Mouse (Mus musculus) liver, embryonic 15.5 days (tissue): Measurements from ENCODE around the gene Ehd1. TPM values are rescaled to one million over a fixed set of nuclear protein-coding genes. Genes with fewer than 3 reads are reported as not detected.

ENCODE experiments used
- ATAC-seq: fragments of 200-750 bp; cut with Nextera tagmentation; 2 replicates; pipeline ENCODE4 v1.8.0; 2017; ENCODE audit warnings: moderate number of reproducible peaks, mild to moderate bottlenecking, moderate library complexity; ENCODE audit not compliant: insufficient read depth
- H3K27ac ChIP-seq: fragments of 300-500 bp; sonication (generic); replicated peaks from 2 replicates; pipeline ENCODE4 v1.5.1; 2015; ENCODE audit warnings: mild to moderate bottlenecking, inconsistent platforms
- H3K27me3 ChIP-seq: fragments of 300-500 bp; sonication (generic); 2 replicates; pipeline ENCODE4 v1.6.1; 2015; ENCODE audit warnings: mild to moderate bottlenecking, inconsistent platforms
- H3K36me3 ChIP-seq: fragments of 300-500 bp; sonication (generic); replicated peaks from 2 replicates; pipeline ENCODE4 v1.6.1; 2015; ENCODE audit warnings: moderate library complexity, mild to moderate bottlenecking, inconsistent platforms
- H3K4me1 ChIP-seq: fragments of 300-500 bp; sonication (generic); replicated peaks from 2 replicates; pipeline ENCODE4 v1.6.1; 2015; ENCODE audit warnings: inconsistent platforms
- H3K4me2 ChIP-seq: fragments of 300-500 bp; sonication (generic); 2 replicates; pipeline ENCODE4 v1.6.1; 2015; ENCODE audit warnings: moderate library complexity, mild to moderate bottlenecking, inconsistent platforms
- H3K4me3 ChIP-seq: fragments of 300-500 bp; sonication (generic); replicated peaks from 2 replicates; pipeline ENCODE4 v1.5.1; 2015; ENCODE audit warnings: mild to moderate bottlenecking, inconsistent platforms
- H3K9ac ChIP-seq: fragments of 300-500 bp; sonication (generic); 2 replicates; pipeline ENCODE4 v1.6.1; 2015; ENCODE audit warnings: moderate library complexity, mild to moderate bottlenecking, inconsistent platforms
- H3K9me3 ChIP-seq: fragments of 300-500 bp; sonication (generic); replicated peaks from 2 replicates; pipeline ENCODE4 v1.6.1; 2016; ENCODE audit warnings: inconsistent platforms
- WGBS: fragments of 180-500 bp; shearing (Covaris S2); methylation state at CpG from one replicate; pipeline ENCODE4 v1.1.7; 2015; ENCODE audit warnings: mixed read lengths; ENCODE audit not compliant: insufficient replicate concordance; 5-methylcytosine and 5-hydroxymethylcytosine counted together
- polyA plus RNA-seq: library from polyadenylated mRNA; unstranded; fragments of >200 nt; fragmentation: Nextera tagmentation; extraction: Ambion mirVana; gene quantifications from 2 replicates; pipeline ENCODE4 v1.2.1, GENCODE M21; 2015

Ehd1 gene
- polyA plus RNA-seq, 1 experiment from 2014 or later, result 64.0 TPM

GRCm38 (mm10) chr19:6238740-6239139 is 37.8 kb upstream of the Ehd1 start:
- peaks cover 85% of the 10 kb centered on the region for H3K4me1 ChIP-seq
- H3K36me3 ChIP-seq, result no peaks in the 10 kb centered on the region
- H3K4me3 ChIP-seq, result no peak overlapping the region
- no peak overlapping the region for H3K4me2 ChIP-seq
- ATAC-seq, result no peak
- H3K9me3 ChIP-seq, result no peaks in the 10 kb centered on the region
- no peak overlapping the region for H3K9ac ChIP-seq
- no peaks in the 10 kb centered on the region for H3K27me3 ChIP-seq
- no peak overlapping the region for H3K27ac ChIP-seq

- H3K9me3 ChIP-seq, result no peaks in the 10 kb centered on the region
- H3K4me2 ChIP-seq, result peak overlapping the region; percentile 77
- 0 out of 2 replicates have a peak overlapping the region, but pooled peaks have one; percentile 6 for H3K4me3 ChIP-seq
- H3K4me1 ChIP-seq, result peaks cover 71% of the 10 kb centered on the region
- no peaks in the 10 kb centered on the region for H3K27me3 ChIP-seq
- peak overlapping the region; percentile 93 for H3K27ac ChIP-seq
- 3% methylated on average over 1 of the region's 1 CpGs for WGBS
- peaks cover 8% of the 10 kb centered on the region for H3K36me3 ChIP-seq
- peak overlapping the region; percentile 40; the same call in 1 of the 2 replicates for H3K9ac ChIP-seq
- peak; percentile 19 for ATAC-seq
These were observed 36.4 kb upstream of the Ehd1 start for GRCm38 (mm10) chr19:6240136-6240535.

- 31% methylated on average over 5 of the region's 5 CpGs for WGBS
- no peaks in the 10 kb centered on the region for H3K9me3 ChIP-seq
- peak overlapping the region; percentile 79 for H3K4me3 ChIP-seq
- H3K27me3 ChIP-seq, result no peaks in the 10 kb centered on the region
- H3K9ac ChIP-seq, result peak overlapping the region; percentile 40; the same call in 1 of the 2 replicates
- peaks cover 14% of the 10 kb centered on the region for H3K36me3 ChIP-seq
- peak overlapping the region; percentile 93 for H3K27ac ChIP-seq
- H3K4me1 ChIP-seq, result peaks cover 67% of the 10 kb centered on the region
- no peak for ATAC-seq
- peak overlapping the region; percentile 77 for H3K4me2 ChIP-seq
These were observed 35.8 kb upstream of the Ehd1 start for GRCm38 (mm10) chr19:6240725-6241124.

- H3K4me2 ChIP-seq, result peak within 1 kb of the TSS; percentile 77
- WGBS, result under 1% methylated on average over 55 of the region's 55 CpGs
- H3K4me1 ChIP-seq, result peaks cover 60% of the 10 kb centered on the region
These were observed 35.0 kb upstream of the Ehd1 start, which contains the start of gene Atg2a for GRCm38 (mm10) chr19:6241274-6242107. Gene Atg2a, plus strand, starts transcription at chr19:6241668.

GRCm38 (mm10) chr19:6242281-6242680 is 34.2 kb upstream of the Ehd1 start:
- peak overlapping the region; percentile 79 for H3K4me3 ChIP-seq
- H3K9me3 ChIP-seq, result no peaks in the 10 kb centered on the region
- peak overlapping the region; percentile 93 for H3K27ac ChIP-seq
- peaks cover 52% of the 10 kb centered on the region for H3K4me1 ChIP-seq
- peaks cover 29% of the 10 kb centered on the region for H3K36me3 ChIP-seq
- 0% methylated on average over 4 of the region's 4 CpGs for WGBS
- H3K9ac ChIP-seq, result peak overlapping the region; percentile 84
- H3K4me2 ChIP-seq, result peak overlapping the region; percentile 77
- H3K27me3 ChIP-seq, result no peaks in the 10 kb centered on the region
- no peak for ATAC-seq

More at GRCm38 (mm10) chr19:6241274-6242107, 35.0 kb upstream of the Ehd1 start, which contains the start of gene Atg2a:
- no peaks in the 10 kb centered on the region for H3K9me3 ChIP-seq
- ATAC-seq, result peak; percentile 89
- H3K27me3 ChIP-seq, result no peaks in the 10 kb centered on the region
- H3K4me3 ChIP-seq, result peak within 1 kb of the TSS; percentile 79
- peak within 1 kb of the TSS; percentile 93 for H3K27ac ChIP-seq
- peaks cover 22% of the 10 kb centered on the region for H3K36me3 ChIP-seq
- H3K9ac ChIP-seq, result peak within 1 kb of the TSS; percentile 84

- H3K9ac ChIP-seq, result peak overlapping the region; percentile 84
- WGBS, result 73% methylated on average over 5 of the region's 5 CpGs
- H3K27me3 ChIP-seq, result no peaks in the 10 kb centered on the region
- peaks cover 45% of the 10 kb centered on the region for H3K4me1 ChIP-seq
- H3K4me3 ChIP-seq, result no peak overlapping the region
- H3K36me3 ChIP-seq, result peaks cover 39% of the 10 kb centered on the region
- H3K27ac ChIP-seq, result peak overlapping the region; percentile 93; the same call in 1 of the 2 replicates
- no peak for ATAC-seq
- H3K4me2 ChIP-seq, result peak overlapping the region; percentile 77
- H3K9me3 ChIP-seq, result no peaks in the 10 kb centered on the region
These were observed 33.3 kb upstream of the Ehd1 start for GRCm38 (mm10) chr19:6243226-6243625.

GRCm38 (mm10) chr19:6245806-6246205 is 30.7 kb upstream of the Ehd1 start:
- H3K36me3 ChIP-seq, result peaks cover 58% of the 10 kb centered on the region
- ATAC-seq, result no peak
- no peaks in the 10 kb centered on the region for H3K27me3 ChIP-seq
- no peak overlapping the region for H3K27ac ChIP-seq
- H3K9me3 ChIP-seq, result no peaks in the 10 kb centered on the region
- H3K9ac ChIP-seq, result no peak overlapping the region
- H3K4me2 ChIP-seq, result no peak overlapping the region
- H3K4me1 ChIP-seq, result peaks cover 24% of the 10 kb centered on the region
- 82% methylated on average over 1 of the region's 1 CpGs for WGBS
- no peak overlapping the region for H3K4me3 ChIP-seq

GRCm38 (mm10) chr19:6247526-6248300 is 28.8 kb upstream of the Ehd1 start:
- no peaks in the 10 kb centered on the region for H3K9me3 ChIP-seq
- no peak overlapping the region for H3K27ac ChIP-seq
- 85% methylated on average over 29 of the region's 29 CpGs for WGBS
- peaks cover 14% of the 10 kb centered on the region for H3K4me1 ChIP-seq
- no peaks in the 10 kb centered on the region for H3K27me3 ChIP-seq
- ATAC-seq, result no peak
- no peak overlapping the region for H3K9ac ChIP-seq
- H3K4me3 ChIP-seq, result no peak overlapping the region
- H3K4me2 ChIP-seq, result no peak overlapping the region
- H3K36me3 ChIP-seq, result peaks cover 77% of the 10 kb centered on the region

GRCm38 (mm10) chr19:6253021-6253420 is 23.5 kb upstream of the Ehd1 start:
- 74% methylated on average over 4 of the region's 4 CpGs for WGBS
- peaks cover 93% of the 10 kb centered on the region for H3K36me3 ChIP-seq
- no peak for ATAC-seq
- H3K27me3 ChIP-seq, result no peaks in the 10 kb centered on the region
- H3K9me3 ChIP-seq, result no peaks in the 10 kb centered on the region
- no peak overlapping the region for H3K4me2 ChIP-seq
- peaks cover 5% of the 10 kb centered on the region; the same call in 1 of the 2 replicates for H3K4me1 ChIP-seq
- no peak overlapping the region for H3K27ac ChIP-seq
- H3K9ac ChIP-seq, result no peak overlapping the region
- H3K4me3 ChIP-seq, result no peak overlapping the region

- Histone ChIP-seq H3K9me3 (no peaks in the 10 kb centered on the region), H3K4me2 (no peak overlapping the region), H3K36me3 (peaks cover 64% of the 10 kb centered on the region), H3K4me1 (peaks cover 27% of the 10 kb centered on the region), H3K4me3 (no peak overlapping the region), H3K27me3 (no peaks in the 10 kb centered on the region), H3K27ac (no peak overlapping the region), H3K9ac (no peak overlapping the region)
- ATAC-seq, result no peak
- 65% methylated on average over 2 of the region's 2 CpGs for WGBS
These were observed 16.1 kb upstream of the Ehd1 start for GRCm38 (mm10) chr19:6260428-6260827.

GRCm38 (mm10) chr19:6260946-6261345 is 15.6 kb upstream of the Ehd1 start:
- no peak overlapping the region for H3K4me3 ChIP-seq
- H3K27me3 ChIP-seq, result no peaks in the 10 kb centered on the region
- H3K4me2 ChIP-seq, result no peak overlapping the region
- no peak for ATAC-seq
- H3K4me1 ChIP-seq, result peaks cover 29% of the 10 kb centered on the region
- H3K27ac ChIP-seq, result no peak overlapping the region
- H3K36me3 ChIP-seq, result peaks cover 58% of the 10 kb centered on the region
- H3K9me3 ChIP-seq, result no peaks in the 10 kb centered on the region
- no peak overlapping the region for H3K9ac ChIP-seq
- 71% methylated on average over 4 of the region's 4 CpGs for WGBS
